Mouse (Mus musculus): ENCODE data around the gene Ace3.

DNA sequence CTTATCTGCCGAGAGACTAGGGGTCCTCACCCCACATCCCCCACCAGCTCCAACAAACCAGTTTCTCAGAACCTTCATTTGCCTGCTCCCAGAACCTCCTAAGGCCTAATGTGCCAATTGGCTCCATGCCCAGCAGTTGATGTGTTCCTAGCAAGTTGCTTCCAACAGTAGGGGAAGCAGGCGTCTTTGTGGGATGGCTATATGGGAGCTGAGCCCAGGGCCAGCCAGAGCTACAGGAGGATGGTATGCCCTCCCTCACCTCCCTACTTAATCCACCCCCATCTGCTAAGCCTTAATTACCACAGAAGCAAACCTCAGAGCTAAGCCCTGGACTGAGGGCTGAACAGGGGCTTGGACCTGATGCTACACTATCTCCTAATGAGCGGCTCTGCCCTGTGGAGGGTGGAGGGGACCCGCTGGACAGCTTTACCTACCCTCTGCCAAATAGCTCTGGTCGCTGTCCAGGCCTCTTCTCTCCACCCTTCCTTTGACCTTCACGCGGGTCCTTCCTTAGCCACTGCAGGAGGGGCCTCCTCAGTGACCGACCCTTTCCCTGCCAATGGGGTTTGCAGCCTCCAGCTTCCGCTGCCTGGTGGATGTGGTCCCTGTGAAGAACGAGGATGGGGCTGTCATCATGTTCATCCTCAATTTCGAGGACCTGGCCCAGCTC, 19.2 kb downstream of the Ace3 start:
- no peak for TF ChIP-seq GATA1 (IDR thresholded peaks at IDR 0.05; ENCODE audit: low read length)
- TF ChIP-seq TAL1 (IDR thresholded peaks at IDR 0.05; ENCODE audit: low read length): no peak

Data from erythroblast, embryonic 14.5 days (primary cell).